Mouse (Mus musculus) left cerebral cortex, postnatal 25 days (tissue): ENCODE measurements at regions not wholly inside any gene's neighbourhood (a gene's known extent, or its start where the extent isn't known, plus 50 kb on each side); places are given as distances from the start of the nearest gene placed in this dataset.
A peak's percentile ranks its signal among the peaks of the same experiment; 100 is the strongest.

Source experiments
- DNase-seq, 2 experiments: peaks; one replicate each; pipeline ENCODE4 v3.0.0; 2022; ENCODE audit warnings: low spot score in 2 of 2, mixed read lengths in 1 of 2
- intact Hi-C: fragments of 180-260 bp; cut with DNase I; formaldehyde crosslinking; loops from one replicate; pipeline ENCODE4 v1.15.1; 2025

- DNase-seq, result no peak
- intact Hi-C loops, result no loop called here
Measured at GRCm38 (mm10) chr10:102943156-102943555, 86.9 kb downstream of the Alx1 start.

- no peak for DNase-seq
- intact Hi-C loops, result no loop called here
Measured at GRCm38 (mm10) chr10:102940823-102941519, 89.0 kb downstream of the Alx1 start.

- intact Hi-C loops, result no loop called here
- no peak for DNase-seq
Measured at GRCm38 (mm10) chr10:102931445-102931844, 98.6 kb downstream of the Alx1 start.

- intact Hi-C loops, result no loop called here
- no peak for DNase-seq
Measured at GRCm38 (mm10) chr10:102928651-102929050, 101.4 kb downstream of the Alx1 start.

GRCm38 (mm10) chr10:102897368-102897767 lies 132.6 kb downstream of the Alx1 start:
- intact Hi-C loops, result no loop called here
- DNase-seq, result no peak

- intact Hi-C loops, result no loop called here
- DNase-seq, result no peak
Measured at GRCm38 (mm10) chr10:102895952-102896351, 134.1 kb downstream of the Alx1 start.

GRCm38 (mm10) chr10:102892373-102892772 lies 137.6 kb downstream of the Alx1 start:
- no peak for DNase-seq
- intact Hi-C loops, result no loop called here

GRCm38 (mm10) chr10:102889709-102890108 lies 140.3 kb downstream of the Alx1 start:
- no peak for DNase-seq
- intact Hi-C loops, result no loop called here

- DNase-seq, result no peak
- intact Hi-C loops, result no loop called here
Measured at GRCm38 (mm10) chr10:102881824-102882438, 148.1 kb downstream of the Alx1 start.

- DNase-seq, result peak; percentile 17 to 44
- intact Hi-C loops, result loop anchor here (5.0 kb wide), 1 partner anchor 426 kb away; no protein-coding TSS in a partner anchor
Measured at GRCm38 (mm10) chr10:102878010-102878409, 152.0 kb downstream of the Alx1 start.

- no peak for DNase-seq
- intact Hi-C loops, result loop anchor here (5.0 kb wide), 1 partner anchor 425 kb away; no protein-coding TSS in a partner anchor
Measured at GRCm38 (mm10) chr10:102876946-102877345, 153.1 kb downstream of the Alx1 start.

GRCm38 (mm10) chr10:102866920-102867319 lies 163.1 kb downstream of the Alx1 start:
- DNase-seq, result no peak
- intact Hi-C loops, result loop anchor here (5.0 kb wide), 1 partner anchor 275 kb away; no protein-coding TSS in a partner anchor

GRCm38 (mm10) chr10:102836567-102837224 lies 193.3 kb downstream of the Alx1 start:
- DNase-seq, result peak in 1 of 2 experiments; percentile 47
- intact Hi-C loops, result loop anchor here (2.0 kb wide), 1 partner anchor 388 kb away; no protein-coding TSS in a partner anchor

- DNase-seq, result no peak
- intact Hi-C loops, result loop anchor here (2.0 kb wide), 1 partner anchor 387 kb away; no protein-coding TSS in a partner anchor
Measured at GRCm38 (mm10) chr10:102835814-102836213, 194.2 kb downstream of the Alx1 start.

- intact Hi-C loops, result no loop called here
- DNase-seq, result no peak
Measured at GRCm38 (mm10) chr10:102829606-102830005, 200.4 kb downstream of the Alx1 start.

- intact Hi-C loops, result loop anchor here (2.0 to 5.0 kb wide), 2 partner anchors 331 to 371 kb away; no protein-coding TSS in a partner anchor
- DNase-seq, result no peak
Measured at GRCm38 (mm10) chr10:102823434-102823833, 206.6 kb downstream of the Alx1 start.

- DNase-seq, result no peak
- intact Hi-C loops, result no loop called here
Measured at GRCm38 (mm10) chr10:102801391-102801790, 228.6 kb downstream of the Alx1 start.

GRCm38 (mm10) chr10:102779243-102779642 lies 250.8 kb downstream of the Alx1 start:
- intact Hi-C loops, result no loop called here
- DNase-seq, result no peak

GRCm38 (mm10) chr10:102763696-102764095 lies 251.7 kb downstream of the Rassf9 start:
- intact Hi-C loops, result no loop called here
- DNase-seq, result no peak

- no peak for DNase-seq
- intact Hi-C loops, result no loop called here
Measured at GRCm38 (mm10) chr10:102762378-102762777, 250.4 kb downstream of the Rassf9 start.
